Mouse (Mus musculus) ES-E14 (cell line): ENCODE measurements around the gene Psmg3. TPM values are rescaled to one million over a fixed set of nuclear protein-coding genes. Genes with fewer than 3 reads are reported as not detected.

Source experiments
- DNase-seq: peaks from one replicate; pipeline ENCODE4 v3.0.0-alpha.2; 2013; ENCODE audit warnings: low read depth, low spot score
- H3K27ac ChIP-seq: 2 replicates; pipeline ENCODE4 v1.5.1; 2012; ENCODE audit warnings: low read depth, mild to moderate bottlenecking, low read length, moderate library complexity, mixed read lengths; ENCODE audit not compliant: poor library complexity, insufficient read depth, severe bottlenecking
- H3K36me3 ChIP-seq: 2 replicates; pipeline ENCODE4 v1.6.1; 2012; ENCODE audit warnings: mild to moderate bottlenecking, low read length, moderate library complexity, mixed read lengths; ENCODE audit not compliant: control insufficient read depth, poor library complexity, insufficient read depth, severe bottlenecking
- H3K4me1 ChIP-seq, 2 experiments: fragments of 150-350 bp in 1 of 2; sonication (generic) in 1 of 2; 2 replicates each; pipeline ENCODE4 v1.6.1; 2012; ENCODE audit warnings: low read length in 2 of 2, mild to moderate bottlenecking in 1 of 2, mixed read lengths in 1 of 2; ENCODE audit not compliant: control insufficient read depth in 2 of 2, insufficient read depth in 2 of 2, poor library complexity in 1 of 2
- H3K4me3 ChIP-seq, 2 experiments: fragments of 150-350 bp in 1 of 2; sonication (generic) in 1 of 2; 2 replicates each; pipeline ENCODE4 v1.5.1; 2012; ENCODE audit warnings: low read length in 2 of 2, low read depth in 1 of 2, mild to moderate bottlenecking in 1 of 2, mixed read lengths in 1 of 2; ENCODE audit not compliant: insufficient read depth in 1 of 2, poor library complexity in 1 of 2, severe bottlenecking in 1 of 2
- H3K9ac ChIP-seq: 2 replicates; pipeline ENCODE4 v1.6.1; 2012; ENCODE audit warnings: low read depth, mild to moderate bottlenecking, low read length, mixed read lengths; ENCODE audit not compliant: poor library complexity, insufficient read depth, severe bottlenecking
- H3K9me3 ChIP-seq: fragments of 150-350 bp; sonication (generic); 2 replicates; pipeline ENCODE4 v1.6.1; 2012; ENCODE audit warnings: low read depth, mild to moderate bottlenecking, low read length; ENCODE audit not compliant: control insufficient read depth, insufficient read depth
- CHD2 ChIP-seq: IDR thresholded peaks from 2 replicates; pipeline ENCODE4 v1.6.1; 2014; ENCODE audit warnings: mild to moderate bottlenecking, low read depth, low read length, inconsistent platforms
- HCFC1 ChIP-seq: IDR thresholded peaks from 2 replicates; pipeline ENCODE4 v1.6.1; 2012; ENCODE audit warnings: low read length, inconsistent platforms, borderline replicate concordance; ENCODE audit not compliant: insufficient read depth
- MAFK ChIP-seq: IDR thresholded peaks from 2 replicates; pipeline ENCODE4 v1.6.1; 2014; ENCODE audit warnings: mild to moderate bottlenecking, low read depth, low read length, inconsistent platforms; ENCODE audit not compliant: insufficient read depth
- ZC3H11A ChIP-seq: IDR thresholded peaks from 2 replicates; pipeline ENCODE4 v1.6.1; 2012; ENCODE audit warnings: low read depth, mild to moderate bottlenecking, inconsistent platforms, low read length, borderline replicate concordance
- ZNF384 ChIP-seq: IDR thresholded peaks from 2 replicates; pipeline ENCODE4 v1.6.1; 2012; ENCODE audit warnings: low read depth, low read length, inconsistent platforms
- in situ Hi-C, 2 experiments: fragments of 600-800 bp; cut with MboI; formaldehyde crosslinking; loops; one replicate each; pipeline ENCODE4 v1.15.1; 2025; ENCODE audit warnings: low sequenced_read_pairs in 2 of 2, inconsistent platforms in 1 of 2; ENCODE audit not compliant: unreplicated experiment in 2 of 2
- total RNA-seq: library from RNA; depleted of rRNA; stranded (reverse); fragments of 300-350 nt; gene quantifications from 2 replicates; pipeline ENCODE4 v1.2.3, GENCODE M21; 2012

The Psmg3 gene
- total RNA-seq, 1 experiment, result 28.6 TPM

- in situ Hi-C loops, result no loop called here
- H3K27ac ChIP-seq, result no peak overlapping the region
- H3K9ac ChIP-seq, result no peak overlapping the region
- H3K36me3 ChIP-seq, result peaks cover 19% of the 10 kb centered on the region
- DNase-seq, result no peak
- no peaks in the 10 kb centered on the region for H3K9me3 ChIP-seq
- TF ChIP-seq CHD2 (no peak), MAFK (no peak), ZNF384 (no peak), HCFC1 (no peak), ZC3H11A (no peak)
- H3K4me1 ChIP-seq, result peaks cover 0 to 9% of the 10 kb centered on the region in 2 experiments; a peak in 2 of 4 replicates
- no peak overlapping the region for H3K4me3 ChIP-seq
Measured at GRCm38 (mm10) chr5:139803165-139803564, 23.5 kb downstream of the Psmg3 start.

DNA sequence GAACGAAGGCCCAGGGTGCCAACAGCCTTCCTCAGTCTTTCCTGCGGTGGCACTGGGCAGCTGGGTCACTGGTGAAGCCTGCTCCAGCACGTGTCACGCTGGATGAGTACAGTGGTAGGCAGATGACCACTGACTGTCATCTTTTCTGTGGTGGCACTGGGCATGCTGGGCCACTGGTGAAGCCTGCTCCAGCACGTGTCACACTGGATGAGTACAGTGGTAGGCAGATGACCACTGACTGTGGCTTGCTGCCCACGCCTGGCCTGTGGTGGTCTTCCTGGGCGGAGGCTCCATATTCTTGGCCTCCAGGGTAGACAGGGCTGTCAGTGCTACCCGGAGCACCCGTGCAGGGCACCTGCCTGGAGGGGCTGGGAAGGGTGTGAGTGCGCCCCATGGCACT is 24.8 kb downstream of the Psmg3 start:
- TF ChIP-seq MAFK, result no peak
- TF ChIP-seq HCFC1, result no peak
- no peak for TF ChIP-seq ZC3H11A
- TF ChIP-seq CHD2, result no peak
- no peak for TF ChIP-seq ZNF384
- Histone ChIP-seq H3K4me1 (peaks cover 0 to 12% of the 10 kb centered on the region in 2 experiments; a peak in 1 of 4 replicates), H3K36me3 (peaks cover 21% of the 10 kb centered on the region), H3K4me3 (no peak overlapping the region), H3K9me3 (no peaks in the 10 kb centered on the region), H3K9ac (no peak overlapping the region), H3K27ac (no peak overlapping the region)
- in situ Hi-C loops, result no loop called here
- no peak for DNase-seq

DNA sequence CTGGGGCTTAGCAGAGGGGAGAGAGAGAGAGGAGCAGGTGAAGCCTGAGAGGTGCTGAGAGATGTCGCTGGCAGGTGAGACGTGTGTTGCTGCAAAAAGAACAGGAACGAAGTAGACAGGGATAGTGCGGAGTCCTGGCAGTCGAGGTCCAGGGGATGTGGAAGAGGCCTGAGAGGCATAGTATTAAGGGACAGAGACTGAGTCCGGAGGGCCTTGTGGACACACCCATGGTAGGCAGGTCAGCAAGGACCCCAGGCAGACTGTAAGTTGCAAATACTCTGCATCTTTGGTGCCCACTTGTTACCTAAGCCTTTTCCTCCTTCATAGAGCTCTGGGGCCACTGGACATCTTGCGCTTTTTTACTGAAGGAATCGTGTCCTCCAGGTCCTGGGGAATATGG is 25.5 kb downstream of the Psmg3 start:
- in situ Hi-C loops, result no loop called here
- Histone ChIP-seq H3K9ac (no peak overlapping the region), H3K9me3 (no peaks in the 10 kb centered on the region), H3K27ac (no peak overlapping the region), H3K4me1 (peaks cover 0 to 12% of the 10 kb centered on the region in 2 experiments; a peak in 1 of 4 replicates), H3K4me3 (no peak overlapping the region), H3K36me3 (peaks cover 21% of the 10 kb centered on the region)
- DNase-seq, result no peak
- TF ChIP-seq CHD2, result no peak
- TF ChIP-seq ZNF384, result no peak
- no peak for TF ChIP-seq ZC3H11A
- TF ChIP-seq MAFK, result no peak
- TF ChIP-seq HCFC1, result no peak

- no peak overlapping the region for H3K4me3 ChIP-seq
- DNase-seq, result no peak
- H3K9ac ChIP-seq, result no peak overlapping the region
- H3K36me3 ChIP-seq, result peaks cover 21% of the 10 kb centered on the region
- H3K9me3 ChIP-seq, result no peaks in the 10 kb centered on the region
- in situ Hi-C loops, result no loop called here
- TF ChIP-seq ZC3H11A, result no peak
- no peak for TF ChIP-seq ZNF384
- TF ChIP-seq HCFC1, result no peak
- no peak for TF ChIP-seq CHD2
- TF ChIP-seq MAFK, result no peak
- peaks cover 0 to 13% of the 10 kb centered on the region in 2 experiments; a peak in 1 of 4 replicates for H3K4me1 ChIP-seq
- H3K27ac ChIP-seq, result no peak overlapping the region
Measured at GRCm38 (mm10) chr5:139799801-139800590, 26.7 kb downstream of the Psmg3 start.
